Mouse (Mus musculus): ENCODE measurements at regions not wholly inside any gene's neighbourhood (a gene's known extent, or its start where the extent isn't known, plus 50 kb on each side); places are given as distances from the start of the nearest gene placed in this dataset.

- no peak for TF ChIP-seq POLR2A (IDR thresholded peaks at IDR 0.05; ENCODE audit: control insufficient read depth, low read depth, low read length)
- TF ChIP-seq CTCF (IDR thresholded peaks at IDR 0.05; ENCODE audit: control insufficient read depth, insufficient read depth, insufficient replicate concordance, low read depth, low read length) = no peak
Observed at GRCm38 (mm10) chr15:63724543-63725186, 120.3 kb downstream of the Gsdmc2 start.

Measured in testis, adult 2 months (tissue).